Mouse (Mus musculus) c-Kit-negative CD71-positive TER-119-positive erythroid progenitor cells, embryonic 14.5 days (primary cell): ENCODE results near the gene Ppargc1a.

Experiments used
- DNase-seq: peaks from one replicate; pipeline ENCODE4 v3.0.0-alpha.2; 2013; ENCODE audit warnings: low read depth, low spot score

Gene Ppargc1a

DNA sequence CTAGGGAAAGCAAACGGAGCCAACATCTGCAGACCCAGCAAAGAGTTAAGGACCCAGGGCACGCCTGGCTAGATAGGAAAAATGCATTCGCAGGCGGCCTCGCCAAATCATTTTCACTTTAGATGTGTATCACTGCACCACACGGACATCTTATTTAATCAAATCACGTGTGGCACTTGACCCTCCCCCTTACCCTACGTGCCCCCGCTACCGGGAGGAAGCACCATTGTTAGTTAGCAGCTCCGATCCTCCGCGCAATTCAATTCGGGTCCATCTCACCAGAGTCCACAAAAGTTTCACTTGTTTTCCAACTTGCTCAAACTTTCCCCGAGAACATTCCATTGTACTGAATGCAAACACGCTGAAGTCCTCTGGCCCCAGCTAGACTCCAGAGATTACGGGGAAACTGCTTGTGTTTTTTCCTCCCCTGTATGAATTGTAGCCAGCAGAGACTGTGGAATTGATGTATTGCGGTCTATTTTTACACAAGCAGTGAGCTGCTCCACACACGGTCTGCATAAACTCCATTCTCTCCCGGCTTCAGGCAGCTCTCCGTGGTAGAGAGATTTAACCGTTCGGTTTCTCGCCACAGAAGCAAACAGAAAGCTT, 14.9 kb downstream of the Ppargc1a start:
- no peak for DNase-seq

DNA sequence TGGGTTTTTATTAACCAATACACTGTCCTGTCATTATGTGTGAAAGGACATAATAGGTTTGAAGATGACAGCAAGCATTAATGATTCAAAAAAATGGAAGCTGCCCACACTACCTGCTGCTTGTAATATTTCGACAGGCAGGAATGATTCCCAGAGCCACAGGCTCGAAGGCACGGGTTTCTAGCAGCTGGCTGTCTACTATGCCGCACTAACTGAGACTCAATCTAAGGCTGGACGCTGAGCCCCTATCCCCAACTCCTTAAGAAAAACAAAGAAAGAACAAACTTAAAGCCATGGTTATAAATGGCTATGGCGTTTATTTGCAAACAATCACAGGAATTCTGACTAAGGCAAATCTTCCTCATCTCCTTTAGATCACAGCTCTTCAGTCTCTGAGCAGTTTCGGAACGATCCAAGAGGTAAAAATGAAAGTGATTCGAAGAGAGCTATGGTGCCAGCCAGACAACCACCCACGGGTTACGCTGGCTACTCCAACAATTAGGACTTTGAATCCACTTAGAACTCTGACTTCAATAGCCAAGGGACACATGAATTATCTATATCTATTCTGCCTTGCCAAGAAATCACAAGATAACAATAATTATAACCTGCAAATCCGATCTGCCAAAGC, 15.6 kb downstream of the Ppargc1a start:
- DNase-seq: no peak

DNA sequence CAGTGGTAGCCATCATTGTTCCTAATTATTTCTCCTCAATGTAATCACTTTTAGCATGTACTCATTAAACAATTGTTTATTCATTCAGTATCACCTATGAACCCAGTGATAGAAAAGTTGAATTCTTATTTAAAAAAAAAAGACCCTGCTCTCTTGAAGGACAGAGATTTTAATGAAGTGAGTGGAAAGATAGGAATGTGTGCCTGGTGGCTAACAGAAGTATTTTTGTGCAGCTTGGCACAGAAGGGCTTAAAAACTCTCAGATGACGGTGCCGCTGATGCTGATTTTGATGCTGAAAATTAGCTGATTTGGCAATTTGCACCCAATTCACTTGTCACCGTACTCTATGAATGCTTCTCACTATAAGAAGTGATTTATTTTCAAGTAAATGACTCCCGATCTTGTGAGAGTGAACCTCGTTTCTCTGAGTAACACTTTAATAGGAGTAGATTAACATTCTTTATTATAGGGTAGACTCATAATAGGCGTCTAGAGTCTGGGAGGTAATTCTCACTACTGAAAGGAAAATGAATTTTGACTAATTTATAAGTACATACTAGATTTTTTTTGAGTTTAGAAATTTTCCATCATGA, 20.0 kb downstream of the Ppargc1a start:
- DNase-seq: no peak

DNA sequence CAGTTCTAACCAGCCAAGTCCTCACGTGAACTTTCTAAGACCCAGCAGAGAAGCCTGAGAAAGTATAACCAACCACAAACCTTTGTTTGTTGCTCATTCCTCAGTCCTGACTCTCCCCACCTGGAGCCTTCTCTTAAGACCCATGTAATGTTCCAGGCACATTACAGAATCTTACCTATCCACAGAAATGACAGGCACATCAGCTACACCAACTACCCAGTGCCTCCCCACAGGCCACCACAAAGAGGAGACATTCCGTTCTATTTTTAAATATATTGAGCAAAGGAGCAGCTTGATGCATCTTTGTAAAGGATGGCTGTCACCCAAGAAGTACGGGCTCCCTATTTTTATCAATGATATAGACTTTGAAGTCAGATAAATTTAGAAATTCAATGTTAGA, 20.7 kb downstream of the Ppargc1a start:
- DNase-seq: no peak

DNA sequence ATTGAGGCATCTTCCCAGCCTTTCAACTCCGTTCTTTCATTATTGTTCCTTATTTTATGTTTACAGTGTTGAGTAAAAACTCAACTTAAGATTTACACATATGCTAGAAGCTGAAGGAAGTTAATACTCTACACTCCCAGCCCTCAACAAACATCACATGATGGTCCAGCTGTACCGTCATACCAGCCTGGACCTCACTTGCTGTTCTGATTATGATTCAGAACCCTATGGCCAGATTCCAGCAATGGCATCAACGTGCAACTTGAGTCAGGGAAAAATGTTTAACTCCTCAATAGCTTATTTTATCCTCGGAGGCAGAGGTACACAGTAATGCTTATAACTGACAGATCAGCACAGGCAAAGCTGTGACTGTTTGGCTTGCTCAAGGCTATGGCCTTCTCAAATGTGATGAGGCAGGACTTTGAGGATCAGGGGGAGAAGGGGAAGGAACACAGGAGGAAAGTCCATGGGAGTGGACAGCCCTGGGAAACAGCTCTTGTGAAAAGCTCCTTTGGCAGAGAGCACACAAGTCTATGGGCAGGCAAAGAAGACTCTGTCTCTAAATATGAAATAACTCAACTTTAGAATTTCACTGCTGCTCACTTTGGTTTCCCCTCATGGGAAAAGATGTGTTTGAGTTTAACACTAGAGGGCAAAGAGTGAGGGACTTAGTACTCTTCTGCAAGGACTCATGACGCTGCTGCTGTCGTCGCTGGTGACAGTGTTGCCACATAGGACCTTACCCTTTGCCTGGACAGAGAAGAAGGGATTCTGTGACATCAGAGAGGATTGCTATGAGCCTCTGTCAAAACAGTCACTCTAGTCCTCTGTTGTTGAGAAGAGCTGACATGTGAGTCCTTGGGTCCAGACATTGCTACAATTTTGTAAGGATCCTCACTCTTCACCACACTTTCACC, 22.1 kb downstream of the Ppargc1a start:
- DNase-seq: no peak

DNA sequence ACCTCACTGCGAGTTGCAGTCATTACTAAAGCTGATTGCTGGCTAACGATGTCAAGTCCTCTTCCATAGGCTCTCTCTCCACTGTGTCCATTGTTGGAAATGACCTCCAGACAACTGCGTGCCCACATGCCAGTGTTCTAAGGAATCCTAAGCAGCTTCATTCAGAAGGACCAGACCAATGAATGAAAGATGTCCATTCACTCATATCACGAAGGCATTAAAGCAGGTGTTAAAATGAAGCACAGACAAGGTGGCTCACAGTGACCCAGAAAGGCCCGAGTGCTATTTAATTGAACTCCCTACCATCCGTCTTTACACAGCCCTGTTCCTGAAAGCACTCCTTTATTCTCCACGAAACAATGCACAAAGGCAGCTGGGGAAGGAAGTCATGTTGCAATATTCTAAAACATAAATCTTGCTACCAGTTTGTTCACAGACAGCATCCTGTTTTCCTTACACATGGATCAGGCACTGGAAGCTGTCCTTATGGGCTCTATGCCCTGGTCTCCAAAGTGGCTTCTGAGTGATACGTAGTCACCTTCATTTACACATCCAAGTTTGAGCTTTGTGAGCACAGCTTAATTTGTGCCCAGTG, 23.3 kb downstream of the Ppargc1a start:
- no peak for DNase-seq

DNA sequence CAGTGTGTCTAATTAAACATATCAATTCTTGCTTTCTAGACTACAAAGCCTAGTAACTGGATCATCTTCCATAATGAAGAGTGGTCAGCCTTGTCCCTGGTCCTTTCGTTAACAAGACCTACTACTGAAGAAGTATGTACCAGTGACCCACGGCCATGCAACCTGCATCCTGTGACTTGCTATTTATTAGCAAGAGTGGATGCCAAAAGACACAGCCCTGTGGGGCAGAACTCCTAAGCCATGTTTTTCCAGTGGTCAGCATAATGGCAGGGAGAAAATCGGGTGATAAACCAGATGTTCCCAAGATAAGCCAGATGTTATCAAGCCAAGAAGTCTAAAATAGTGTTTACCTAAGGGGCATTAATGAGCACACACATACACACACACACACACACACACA, 26.0 kb downstream of the Ppargc1a start:
- DNase-seq: no peak

DNA sequence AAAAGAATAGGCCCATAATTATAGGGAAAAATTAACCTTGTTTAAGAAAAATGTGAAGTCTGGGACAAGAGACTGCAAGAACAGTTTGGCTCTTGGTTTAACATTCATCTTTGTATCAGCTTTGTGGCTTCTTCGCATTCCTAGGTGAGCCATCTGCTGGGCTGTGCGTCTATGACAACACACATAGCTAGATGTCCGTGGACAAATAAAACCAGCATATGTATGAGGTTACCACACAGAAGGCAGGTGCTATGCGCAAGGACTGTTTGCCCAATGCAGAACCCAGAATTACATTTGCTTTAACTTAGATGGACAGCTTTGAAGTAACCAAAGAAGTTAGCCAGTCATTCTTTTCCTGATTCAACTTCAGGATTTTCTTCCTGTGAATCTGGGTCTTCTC, 26.7 kb downstream of the Ppargc1a start:
- DNase-seq: no peak

DNA sequence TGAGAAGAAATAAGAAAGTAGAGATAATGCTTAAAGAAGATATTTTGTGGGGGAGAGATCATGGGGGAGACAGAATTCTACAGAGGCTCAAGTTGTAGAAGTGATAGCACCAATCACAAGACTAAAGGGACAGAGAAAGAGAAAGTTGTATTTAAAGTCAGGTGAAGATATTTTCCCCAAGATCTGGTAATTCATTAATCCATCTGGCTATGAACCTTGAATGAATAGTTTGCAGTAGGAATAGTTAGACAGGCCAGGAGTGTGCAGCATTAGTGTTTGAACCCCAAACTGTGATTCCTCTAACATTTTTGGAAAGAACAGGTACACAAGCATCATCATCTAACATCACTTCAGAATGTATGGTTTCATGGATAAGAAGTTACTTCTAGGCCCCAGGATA, 28.0 kb downstream of the Ppargc1a start:
- no peak for DNase-seq

DNA sequence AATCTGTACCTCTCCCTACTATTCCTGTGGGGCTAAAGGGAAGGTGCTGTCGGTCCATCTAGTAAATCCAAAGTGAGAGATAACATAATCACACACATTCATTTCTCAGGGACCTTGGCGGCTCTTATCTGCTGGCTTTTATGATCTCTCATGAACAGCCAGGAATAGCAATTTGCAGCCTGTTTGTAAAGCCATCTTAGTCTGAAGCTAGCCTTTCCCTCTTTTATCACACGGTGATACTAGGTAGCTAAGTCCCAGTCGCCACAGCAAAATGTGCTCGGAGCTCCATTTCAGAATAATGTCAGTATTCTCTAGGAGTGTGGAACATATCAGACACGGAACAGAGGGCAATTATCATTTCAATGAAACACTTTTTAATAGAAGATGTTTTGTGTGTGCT, 29.2 kb downstream of the Ppargc1a start:
- no peak for DNase-seq

DNA sequence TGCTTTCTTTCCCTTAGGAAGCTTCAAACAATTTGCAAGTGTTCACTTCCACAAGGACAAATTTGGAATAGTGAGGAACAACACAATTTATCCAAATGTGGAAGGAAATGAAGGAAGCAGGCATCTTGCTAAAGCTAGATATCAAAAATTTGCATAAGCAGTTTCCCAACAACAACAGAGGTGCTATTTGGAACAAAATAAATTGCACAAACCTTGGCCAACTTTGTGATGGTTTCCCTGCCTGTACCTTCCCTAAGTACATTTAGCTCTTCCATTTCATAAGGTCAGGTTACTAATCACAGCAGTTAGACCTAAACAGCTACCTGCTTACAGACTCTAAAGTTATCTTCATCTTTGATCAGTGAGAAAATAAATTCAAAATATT, 29.9 kb downstream of the Ppargc1a start:
- DNase-seq: no peak

DNA sequence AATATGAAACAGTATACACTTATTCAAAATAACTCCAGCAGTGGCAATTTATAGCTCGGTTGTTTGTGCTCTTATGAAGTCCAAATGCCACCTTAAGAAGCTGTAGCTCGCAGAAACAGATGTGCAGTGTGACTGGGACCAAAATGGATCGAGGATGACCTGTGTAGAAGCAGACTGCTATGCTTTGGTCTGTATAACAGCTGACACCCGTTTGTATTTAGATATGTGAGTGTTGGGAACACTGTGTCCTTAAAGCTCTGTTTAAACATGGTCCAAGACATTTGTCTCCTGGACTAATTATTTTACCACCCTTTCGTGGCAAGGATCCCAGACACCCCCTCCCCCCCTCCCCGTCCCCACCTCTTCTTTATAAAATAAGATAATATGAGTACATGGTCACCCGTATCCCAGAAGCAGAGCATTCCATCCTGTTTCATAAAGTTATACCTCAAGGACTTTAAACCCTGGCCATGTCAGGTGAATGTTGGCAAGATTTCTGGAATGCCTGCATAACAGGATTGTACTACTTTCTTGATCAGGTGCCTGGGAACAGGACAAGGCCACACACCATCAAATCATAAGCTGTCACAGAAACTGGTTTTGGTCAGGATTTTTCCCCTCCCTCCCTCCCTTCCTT, 30.4 kb downstream of the Ppargc1a start:
- DNase-seq: no peak

DNA sequence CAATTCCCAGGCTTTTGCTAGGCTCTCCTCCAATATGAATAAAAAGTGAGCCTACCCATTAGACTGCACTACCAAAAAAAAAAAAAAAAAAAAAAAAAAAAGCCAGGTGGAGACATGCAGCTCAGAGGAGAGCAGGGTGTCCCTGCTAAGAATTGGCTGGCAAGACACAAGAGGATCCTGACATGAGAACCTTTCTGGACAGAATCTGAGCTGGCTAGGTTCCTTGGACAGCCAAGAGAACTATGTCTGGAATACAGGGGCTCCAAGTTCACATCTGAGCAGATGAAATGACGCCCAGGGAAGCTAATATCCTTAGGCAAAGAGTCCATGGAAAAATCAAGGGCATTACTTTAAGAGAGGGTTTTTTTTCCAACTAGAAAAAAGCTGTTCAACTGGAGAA, 33.1 kb downstream of the Ppargc1a start:
- no peak for DNase-seq

DNA sequence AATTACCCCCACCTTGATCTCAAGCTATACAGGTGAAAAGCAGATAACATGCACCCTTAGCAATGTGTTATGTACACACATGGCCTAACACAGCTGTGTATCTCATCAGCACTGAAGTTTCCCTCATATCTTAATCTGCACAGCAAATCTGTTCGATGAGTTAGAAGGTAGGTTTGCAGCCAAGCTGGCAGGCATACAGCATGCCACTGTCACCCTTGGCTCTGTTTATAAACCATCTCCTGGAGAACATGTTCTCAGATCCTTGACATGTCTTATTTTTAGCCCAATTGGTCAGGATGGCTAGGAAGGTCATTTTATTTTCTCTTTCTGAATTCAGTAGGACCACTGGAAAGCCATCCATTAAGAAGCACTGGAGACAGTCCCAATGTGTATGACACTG, 36.2 kb downstream of the Ppargc1a start:
- DNase-seq: no peak

DNA sequence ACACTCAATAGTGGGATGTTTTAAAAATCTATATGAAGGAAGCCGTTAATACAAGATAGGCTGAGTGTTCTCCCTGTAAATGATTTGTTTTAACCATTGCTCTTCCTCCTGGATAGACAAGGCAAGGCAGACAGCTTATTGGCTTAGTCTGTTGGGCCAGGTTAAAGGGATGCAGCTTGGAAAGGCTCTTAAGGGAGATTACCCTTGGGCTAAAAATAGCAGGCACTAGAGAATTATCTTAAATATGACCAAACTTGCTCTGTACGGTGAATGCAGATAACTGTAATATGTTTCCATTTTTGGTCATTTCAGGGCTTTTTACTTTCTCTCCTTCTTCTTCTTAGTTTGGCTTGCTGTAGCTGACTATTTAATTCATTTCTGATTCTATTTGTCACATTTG, 38.1 kb downstream of the Ppargc1a start:
- DNase-seq: no peak

DNA sequence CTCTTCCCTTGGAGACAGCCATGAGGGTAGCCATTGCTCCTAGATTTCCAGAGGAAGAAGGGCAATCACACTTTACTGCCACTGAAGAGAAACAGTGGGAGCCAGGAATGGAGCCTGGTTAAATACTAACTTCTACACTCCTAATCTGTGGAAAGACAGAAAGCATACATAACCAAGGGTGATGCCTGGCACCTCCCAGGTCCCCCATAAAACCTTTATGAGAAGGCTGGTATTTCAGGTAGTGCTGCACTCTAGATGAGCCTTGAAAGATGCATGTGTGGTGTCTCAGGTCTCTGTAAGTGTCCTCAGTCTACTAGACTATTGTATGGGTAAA, 39.4 kb downstream of the Ppargc1a start:
- DNase-seq: no peak

DNA sequence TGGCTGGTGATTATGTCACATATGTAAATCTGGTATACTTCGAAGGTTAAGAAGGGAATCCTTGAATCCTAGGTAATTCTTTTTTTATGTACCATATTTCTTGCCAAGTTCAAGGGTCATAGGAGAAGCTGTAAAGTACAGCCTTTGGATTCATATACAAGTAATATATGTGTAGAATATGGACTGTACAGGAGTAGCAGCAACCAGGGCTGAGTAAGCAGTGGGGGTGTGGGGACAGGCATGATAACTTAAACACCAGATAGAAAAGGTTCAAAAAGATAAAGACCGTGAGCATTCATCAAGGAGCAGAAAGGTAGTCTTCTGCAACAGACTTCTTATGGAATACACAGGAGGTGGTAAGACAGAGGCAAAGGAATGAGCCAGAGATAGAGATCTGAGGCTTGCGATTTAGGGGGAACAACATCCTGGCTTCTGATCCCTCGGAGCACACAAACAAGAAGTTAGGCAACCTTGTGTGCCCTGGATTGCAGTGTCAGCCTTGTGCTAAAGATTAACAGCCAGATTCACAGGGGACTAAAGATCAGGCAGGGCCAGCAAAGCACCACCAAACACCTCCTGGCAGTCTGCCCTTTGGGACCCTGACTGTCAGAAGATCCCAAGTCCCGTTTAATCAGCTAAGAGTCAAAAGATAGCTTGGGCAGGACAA, 39.9 kb downstream of the Ppargc1a start:
- DNase-seq: no peak

DNA sequence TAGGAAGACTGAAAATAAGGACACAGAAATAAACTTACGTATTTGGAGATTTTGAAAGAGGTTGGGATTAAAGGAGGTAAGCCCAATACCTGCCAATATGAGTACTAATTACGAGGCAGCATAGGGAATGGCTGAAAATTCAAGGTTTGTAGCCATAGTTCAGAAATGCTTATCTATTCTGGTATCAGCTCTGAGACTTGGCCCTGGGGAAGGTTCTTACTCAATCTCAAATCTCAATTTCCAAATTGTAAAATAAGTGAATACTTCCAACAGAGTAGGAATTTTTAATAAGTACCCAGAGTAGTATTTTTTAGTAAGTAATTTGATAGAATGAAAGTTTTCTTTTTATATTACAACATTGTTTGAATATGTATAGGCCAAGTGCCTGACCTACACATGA, 41.7 kb downstream of the Ppargc1a start:
- no peak for DNase-seq

DNA sequence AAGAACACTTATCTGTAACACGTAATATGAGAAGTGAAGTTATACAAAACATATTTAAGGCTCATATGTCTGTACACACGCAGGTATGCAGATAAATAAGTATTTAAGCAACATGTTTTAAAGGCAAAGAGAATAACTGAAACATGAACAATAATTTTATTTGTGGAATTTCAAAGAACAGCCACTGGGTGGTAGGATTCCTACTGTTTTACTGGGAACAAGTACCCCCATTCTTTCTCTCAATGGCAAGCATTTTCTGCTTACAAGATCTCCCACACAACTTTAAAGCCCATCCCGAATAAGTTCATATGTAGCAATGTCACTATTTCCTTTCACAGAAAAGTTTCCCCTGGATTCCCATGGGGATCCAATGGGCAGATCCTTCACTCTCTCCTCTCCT, 46.7 kb downstream of the Ppargc1a start:
- no peak for DNase-seq

DNA sequence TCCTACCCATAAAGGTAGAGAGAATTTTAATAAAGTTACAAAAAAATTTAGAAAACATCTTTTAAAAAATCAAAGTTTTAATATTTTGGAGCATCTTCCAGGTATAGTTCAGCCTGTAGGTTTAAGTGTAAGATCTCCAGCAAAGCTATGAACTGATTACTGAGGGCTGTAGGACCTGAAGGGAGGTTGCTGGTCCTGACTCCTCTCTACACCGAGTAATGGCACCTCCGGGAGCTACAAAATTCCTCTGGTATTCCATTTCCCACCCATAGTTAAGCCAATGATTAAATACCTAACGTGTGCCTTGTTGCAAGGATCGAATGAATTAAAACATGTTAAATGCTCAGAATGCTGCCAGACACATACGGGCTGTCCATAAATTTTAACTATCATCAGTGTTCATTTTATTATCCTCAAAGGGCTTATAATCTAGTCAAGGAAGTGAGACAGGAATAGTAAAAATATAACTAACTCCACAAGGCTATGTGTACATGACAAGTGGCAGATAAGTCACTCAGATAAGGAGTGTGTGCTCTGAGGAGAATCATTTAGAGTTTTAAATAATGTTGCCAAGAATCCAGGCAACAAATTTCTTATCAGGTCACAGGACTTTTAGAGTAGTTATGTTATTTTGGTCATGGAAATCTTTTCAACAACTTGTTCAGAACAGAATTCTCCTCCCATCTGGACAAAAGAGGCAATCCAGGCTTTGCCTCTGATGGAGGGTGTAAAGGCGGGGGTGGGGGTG, 49.9 kb downstream of the Ppargc1a start:
- DNase-seq: no peak
